Mouse (Mus musculus) CH12.LX (cell line): ENCODE results near the gene Pold3.
"Not testable (repeated sequence)": the region's sequence is repeated elsewhere in the genome, so short reads cannot be mapped to it uniquely, and the experiment has no call there.

Experiments
- CTCF ChIP-seq, 2 experiments: IDR thresholded peaks in 1 of 2; conservative IDR thresholded peaks in 1 of 2; 2 replicates each; pipeline ENCODE4 v1.5.1; 2011 to 2012; ENCODE audit warnings: low read depth in 2 of 2, low read length in 2 of 2, improper control_type of control experiment in 1 of 2, inconsistent platforms in 1 of 2, mild to moderate bottlenecking in 1 of 2, moderate library complexity in 1 of 2
- E2F4 ChIP-seq: IDR thresholded peaks from 2 replicates; pipeline ENCODE4 v1.6.1; 2011; ENCODE audit warnings: low read depth, low read length, improper control_type of control experiment; ENCODE audit not compliant: insufficient replicate concordance
- ETS1 ChIP-seq: conservative IDR thresholded peaks from 2 replicates; pipeline ENCODE4 v1.6.1; 2012; ENCODE audit warnings: low read depth, mild to moderate bottlenecking, inconsistent platforms, low read length, improper control_type of control experiment, moderate library complexity
- MXI1 ChIP-seq: IDR thresholded peaks from 2 replicates; pipeline ENCODE4 v1.6.1; 2011; ENCODE audit warnings: mild to moderate bottlenecking, low read depth, low read length, improper control_type of control experiment
- NRF1 ChIP-seq: IDR thresholded peaks from 2 replicates; pipeline ENCODE4 v1.6.1; 2014; ENCODE audit warnings: low read depth, mild to moderate bottlenecking, inconsistent platforms, low read length, improper control_type of control experiment, moderate library complexity
- POLR2A ChIP-seq: IDR thresholded peaks from 2 replicates; pipeline ENCODE4 v1.6.1; 2011; ENCODE audit warnings: low read depth, mild to moderate bottlenecking, improper control_type of control experiment, low read length
- RCOR1 ChIP-seq: conservative IDR thresholded peaks from 2 replicates; pipeline ENCODE4 v1.6.1; 2012; ENCODE audit warnings: low read depth, mild to moderate bottlenecking, inconsistent platforms, low read length, improper control_type of control experiment
- ZNF384 ChIP-seq: IDR thresholded peaks from 2 replicates; pipeline ENCODE4 v1.6.1; 2012; ENCODE audit warnings: low read depth, low read length, improper control_type of control experiment, inconsistent platforms

DNA sequence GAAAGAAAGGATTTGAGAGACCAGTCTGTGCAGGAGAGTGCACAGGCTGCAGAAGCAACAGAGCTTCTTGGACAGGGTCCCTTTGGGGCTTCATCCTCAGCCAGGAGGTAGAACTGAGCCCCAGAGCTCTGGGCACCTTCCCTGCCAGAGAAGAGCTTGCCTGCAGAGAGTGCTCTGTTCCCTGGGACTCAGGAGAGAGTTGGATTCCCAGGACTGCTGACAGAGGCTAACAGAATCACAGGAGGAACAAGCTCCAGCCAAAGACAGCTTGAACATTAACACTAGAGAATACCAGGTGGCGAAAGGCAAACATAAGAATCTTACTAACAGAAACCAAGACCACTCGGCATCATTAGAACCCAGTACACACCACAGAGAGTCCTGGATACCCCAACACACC lies 68.4 kb downstream of the Pold3 start:
- not testable (repeated sequence) for TF ChIP-seq RCOR1; ETS1; E2F4; POLR2A; CTCF (conservative IDR thresholded peaks at IDR 0.05 in 1 of 2, IDR thresholded peaks at IDR 0.05 in 1 of 2; ENCODE audit: low read depth in 2 of 2, low read length in 2 of 2); NRF1; ZNF384; MXI1
